ENCODE assay signal across 8 mouse cellular contexts in the genomic region with DNA sequence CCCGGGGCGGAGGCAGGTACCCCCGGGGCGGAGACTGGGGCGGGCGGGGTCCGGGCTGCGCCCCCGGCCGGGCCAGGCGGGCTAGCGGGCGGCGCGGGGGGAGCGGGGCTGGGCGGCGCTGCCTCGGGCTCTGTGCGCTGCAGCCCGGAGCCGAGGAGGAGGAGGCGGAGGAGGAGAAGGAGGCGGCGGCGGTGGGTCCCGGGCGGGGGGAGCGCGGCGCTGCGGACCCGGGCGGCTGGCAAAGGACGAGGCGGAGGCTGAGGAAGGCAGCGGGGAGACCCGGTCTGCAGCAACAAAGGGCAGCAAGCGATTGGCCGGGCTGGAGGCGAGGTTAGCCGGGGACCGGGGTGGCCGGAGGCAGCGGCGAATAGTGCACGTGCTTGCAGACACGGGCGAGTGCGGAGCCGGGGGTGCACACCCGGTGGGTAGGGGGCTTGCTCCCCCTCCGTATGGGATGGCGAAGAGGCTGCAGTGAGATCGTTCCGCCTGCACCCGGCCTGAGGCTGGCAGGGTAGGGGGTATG. TPM values are rescaled to one million over a fixed set of nuclear protein-coding genes. Genes with fewer than 3 reads are reported as not detected.
A peak's percentile ranks its signal among the peaks of the same experiment; 100 is the strongest.
DNase-seq lines count a peak whose midpoint lies in the region; TF ChIP-seq lines count a peak whose summit lies in the region.

No protein-coding gene starts in this region.

- peaks cover 7% of the 10 kb centered on the region for H3K79me2 ChIP-seq in heart, adult 2 months (replicated peaks; ENCODE audit: control insufficient read depth, insufficient read depth, low read length)

- no peak for TF ChIP-seq CTCF in layer of hippocampus, adult 2 months (conservative IDR thresholded peaks at IDR 0.05)
- no peak for TF ChIP-seq CTCF in heart, adult 2 months (IDR thresholded peaks at IDR 0.05)

- intact Hi-C loops in heart, adult 2 months (cut with DNase I) = loop anchor here (5.0 to 10.0 kb wide), 5 partner anchors 48 to 445 kb away; partner anchors contain the start of genes Adk, Ap3m1, Dusp13 and Samd8

- TF ChIP-seq EP300 in heart, adult 2 months (IDR thresholded peaks at IDR 0.05; ENCODE audit: insufficient read depth, low read depth, low read length) = no peak

- H3K36me3 ChIP-seq in heart, adult 2 months (ENCODE audit: control insufficient read depth, insufficient read depth, low read length) = no peaks in the 10 kb centered on the region; the same call in 1 of the 2 replicates

- no peak for TF ChIP-seq POLR2A in heart, adult 2 months (IDR thresholded peaks at IDR 0.05; ENCODE audit: insufficient read depth, low read depth, low read length)

- H3K4me1 ChIP-seq in heart, adult 2 months (ENCODE audit: control insufficient read depth, insufficient read depth, low read length) = peaks cover 6% of the 10 kb centered on the region

- no peaks in the 10 kb centered on the region for H3K27me3 ChIP-seq in heart, adult 2 months (ENCODE audit: control insufficient read depth, insufficient read depth, low read length)

- peak overlapping the region; percentile 92 for H3K9ac ChIP-seq in heart, adult 2 months (ENCODE audit: low read depth, low read length)

- H3K27ac ChIP-seq in layer of hippocampus, adult 2 months = peak overlapping the region; percentile 100
- H3K27ac ChIP-seq in heart, adult 2 months = peak overlapping the region; percentile 96

- WGBS in heart, adult 2 months = under 1% methylated on average over 40 of the region's 57 CpGs

- DNase-seq in layer of hippocampus, adult 2 months (ENCODE audit: low spot score in 2 of 2) = peak; percentile 45 to 63
- no peak for DNase-seq in layer of hippocampus, adult 9-11 months
- peak; percentile 26 for DNase-seq in c-Kit-positive CD71-negative TER-119-negative erythroid progenitor cells, embryonic 14.5 days (ENCODE audit: low read depth)
- peak; percentile 84 for DNase-seq in heart, adult 2 months
- DNase-seq in kidney, adult 9 months = peak; percentile 66
- peak; percentile 61 to 70 for DNase-seq in lung, adult 18-20 months
- DNase-seq in ovary, adult 18-20 months (ENCODE audit: low spot score) = peak; percentile 71
- peak; percentile 56 to 75 for DNase-seq in urinary bladder, adult 18-20 months (ENCODE audit: low spot score in 2 of 2)

- H3K4me3 ChIP-seq in layer of hippocampus, adult 2 months = peak overlapping the region; percentile 73
- H3K4me3 ChIP-seq in heart, adult 2 months = peak overlapping the region; percentile 70

RNA-seq across cellular contexts. Expression of gene Kat6b, which starts 18.5 kb away (rescaled TPM):
- 100 to 1,000 TPM; 104 to 117 TPM for total RNA-seq in layer of hippocampus, adult 2 months (2021)
- 10 to 100 TPM; 26.6 to 27.9 TPM for total RNA-seq in heart, adult 2 months (2021)
- polyA plus RNA-seq in heart, adult 2 months (2012; rRNA removed) = 9.0 and 12.7 TPM in 2 replicates
